In the genomic region with DNA sequence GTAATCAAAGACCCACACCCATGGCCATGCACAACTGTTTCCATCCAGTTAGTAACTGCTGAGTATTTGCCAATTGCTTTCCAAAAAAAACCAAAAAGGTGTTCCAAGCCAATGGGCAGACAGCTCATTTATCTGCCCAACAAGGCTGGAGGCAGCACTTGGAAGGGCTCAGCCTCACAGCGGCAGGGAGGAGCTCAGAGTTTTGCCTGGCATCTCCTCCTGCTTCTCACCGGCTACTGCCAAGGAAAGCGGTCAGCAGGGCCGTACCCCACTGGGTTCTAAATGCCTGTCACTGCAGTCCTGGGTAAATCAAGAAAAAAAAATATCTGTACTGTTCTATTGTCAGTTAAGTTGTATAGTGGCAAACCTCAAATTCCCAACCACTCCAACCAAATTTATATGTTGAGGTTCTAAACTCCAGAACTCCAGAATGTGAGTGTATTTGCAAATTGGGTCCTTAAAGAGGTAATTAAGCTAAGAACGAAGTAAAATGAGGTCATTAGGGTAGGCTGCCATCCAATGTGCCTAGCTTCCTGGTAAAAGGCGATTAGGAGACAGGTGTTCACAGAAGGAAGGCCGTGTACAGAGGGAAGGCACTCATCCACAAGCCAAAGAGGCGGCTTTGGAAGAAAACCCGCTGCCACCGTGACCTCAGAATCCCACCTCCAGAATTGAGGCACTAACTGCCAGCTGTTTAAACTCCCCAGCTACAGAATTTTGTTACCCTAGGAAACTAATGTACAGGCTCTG, we compare ENCODE assay signal across 25 mouse cellular contexts.
DNase-seq lines count a peak whose midpoint lies in the region; ATAC-seq lines count a peak whose summit lies in the region.
"Had no signal": no experiment of that assay in that cellular context is flagged by ENCODE, and none has a peak within 500 bp of the region (broad histone marks: within the 10 kb centered on the region; RNA-seq: fewer than 3 reads in every experiment).

No protein-coding gene starts in this region.

- DNase-seq in hindbrain, embryonic 11.5 days (ENCODE audit: low spot score), result no peak
- peak; percentile 39 for DNase-seq in Muller cell, postnatal 12 days (ENCODE audit: inconsistent ontology term)
- peak; percentile 76 to 88 for DNase-seq in cerebellum, adult 18-20 months
- peak; percentile 89 to 93 for DNase-seq in cerebellum, postnatal 14 days
- no peak for DNase-seq in liver, embryonic 11.5 days (ENCODE audit: low spot score)
- no peak for DNase-seq in yolk sac, embryonic 10.5 days (ENCODE audit: low spot score)
- DNase-seq: adrenal gland, postnatal 25 days; gastrocnemius, postnatal 14 days; heart, adult 11 months; heart, postnatal 14 days; kidney, postnatal 4 days; layer of hippocampus, adult 9-11 months; liver; right cerebral cortex, adult 18-20 months; thymus, adult 18-20 months; thymus, postnatal 4 days had no signal

- H3K27me3 ChIP-seq in hindbrain, embryonic 16.5 days (replicated peaks; ENCODE audit: control insufficient read depth, insufficient read depth, low read length), result no peaks in the 10 kb centered on the region
- H3K27me3 ChIP-seq in hindbrain, embryonic 11.5 days (ENCODE audit: control insufficient read depth, insufficient read depth, low read length), result no peaks in the 10 kb centered on the region
- no peaks in the 10 kb centered on the region for H3K27me3 ChIP-seq in kidney, embryonic 14.5 days (ENCODE audit: control insufficient read depth, insufficient read depth, low read length)
- H3K27me3 ChIP-seq in liver, embryonic 11.5 days (replicated peaks; ENCODE audit: control insufficient read depth, insufficient read depth, low read length), result no peaks in the 10 kb centered on the region
- H3K27me3 ChIP-seq: embryonic facial prominence, embryonic 15.5 days; heart, embryonic 12.5 days; hindbrain, embryonic 12.5 days had no signal

- no peak overlapping the region for H3K4me3 ChIP-seq in hindbrain, embryonic 16.5 days (ENCODE audit: low read length)
- no peak overlapping the region for H3K4me3 ChIP-seq in hindbrain, embryonic 11.5 days (ENCODE audit: low read depth, low read length)
- no peak overlapping the region for H3K4me3 ChIP-seq in kidney, embryonic 14.5 days (ENCODE audit: low read length)
- H3K4me3 ChIP-seq in liver, embryonic 11.5 days (ENCODE audit: low read depth, low read length), result no peak overlapping the region
- H3K4me3 ChIP-seq: embryonic facial prominence, embryonic 15.5 days; heart, embryonic 12.5 days; hindbrain, embryonic 12.5 days; limb, embryonic 10.5 days had no signal

- H3K4me2 ChIP-seq in hindbrain, embryonic 16.5 days (ENCODE audit: low read length), result no peak overlapping the region
- no peak overlapping the region for H3K4me2 ChIP-seq in hindbrain, embryonic 11.5 days (replicated peaks; ENCODE audit: low read depth, low read length)
- H3K4me2 ChIP-seq in kidney, embryonic 14.5 days (replicated peaks; ENCODE audit: low read depth, low read length), result no peak overlapping the region
- no peak overlapping the region for H3K4me2 ChIP-seq in liver, embryonic 11.5 days
- H3K4me2 ChIP-seq: embryonic facial prominence, embryonic 15.5 days; heart, embryonic 12.5 days; hindbrain, embryonic 12.5 days had no signal

- peak; percentile 63; the same call in 1 of the 2 replicates for ATAC-seq in hindbrain, embryonic 16.5 days
- ATAC-seq in hindbrain, embryonic 11.5 days (ENCODE audit: low FRiP score), result no peak
- ATAC-seq in kidney, embryonic 14.5 days (ENCODE audit: low FRiP score, low TSS enrichment), result no peak
- no peak for ATAC-seq in liver, embryonic 11.5 days (replicated peaks; ENCODE audit: low FRiP score)
- ATAC-seq: forebrain, embryonic 16.5 days; midbrain, embryonic 16.5 days had no signal

- peaks cover 9% of the 10 kb centered on the region for H3K4me1 ChIP-seq in hindbrain, embryonic 16.5 days (ENCODE audit: control insufficient read depth, insufficient read depth, low read depth, low read length)
- H3K4me1 ChIP-seq in hindbrain, embryonic 11.5 days (replicated peaks; ENCODE audit: control insufficient read depth, insufficient read depth, low read length), result no peaks in the 10 kb centered on the region
- H3K4me1 ChIP-seq in kidney, embryonic 14.5 days (ENCODE audit: control insufficient read depth, insufficient read depth, low read length), result no peaks in the 10 kb centered on the region
- H3K4me1 ChIP-seq in liver, embryonic 11.5 days (replicated peaks; ENCODE audit: control insufficient read depth, insufficient read depth, low read length), result no peaks in the 10 kb centered on the region
- H3K4me1 ChIP-seq: limb, embryonic 10.5 days had no signal

- H3K9me3 ChIP-seq in hindbrain, embryonic 16.5 days (ENCODE audit: control insufficient read depth, low read length), result no peaks in the 10 kb centered on the region
- H3K9me3 ChIP-seq in hindbrain, embryonic 11.5 days (ENCODE audit: control insufficient read depth, low read length), result no peaks in the 10 kb centered on the region
- H3K9me3 ChIP-seq in kidney, embryonic 14.5 days (ENCODE audit: control insufficient read depth, low read length), result no peaks in the 10 kb centered on the region
- no peaks in the 10 kb centered on the region for H3K9me3 ChIP-seq in liver, embryonic 11.5 days (ENCODE audit: control insufficient read depth, low read length)
- H3K9me3 ChIP-seq: embryonic facial prominence, embryonic 15.5 days; heart, embryonic 12.5 days; hindbrain, embryonic 12.5 days; limb, embryonic 10.5 days had no signal

- no peak overlapping the region for H3K27ac ChIP-seq in hindbrain, embryonic 16.5 days (ENCODE audit: low read depth, low read length)
- H3K27ac ChIP-seq in hindbrain, embryonic 11.5 days (ENCODE audit: low read depth, low read length), result no peak overlapping the region
- no peak overlapping the region for H3K27ac ChIP-seq in kidney, embryonic 14.5 days (ENCODE audit: low read depth, low read length)
- no peak overlapping the region for H3K27ac ChIP-seq in liver, embryonic 11.5 days (ENCODE audit: low read depth, low read length)
- H3K27ac ChIP-seq: embryonic facial prominence, embryonic 15.5 days; hindbrain, embryonic 12.5 days; limb, embryonic 10.5 days; macrophage had no signal

- WGBS in hindbrain, embryonic 16.5 days, result 64% methylated on average over 10 of the region's 10 CpGs
- WGBS in hindbrain, embryonic 11.5 days, result 84% methylated on average over 10 of the region's 10 CpGs
- 73% methylated on average over 10 of the region's 10 CpGs for WGBS in kidney, embryonic 14.5 days
- WGBS in liver, embryonic 11.5 days, result 81% methylated on average over 10 of the region's 10 CpGs

- no peak overlapping the region for H3K9ac ChIP-seq in hindbrain, embryonic 16.5 days (ENCODE audit: low read depth, low read length)
- no peak overlapping the region for H3K9ac ChIP-seq in hindbrain, embryonic 11.5 days (ENCODE audit: low read depth, low read length)
- H3K9ac ChIP-seq in kidney, embryonic 14.5 days (ENCODE audit: low read depth, low read length), result no peak overlapping the region
- no peak overlapping the region for H3K9ac ChIP-seq in liver, embryonic 11.5 days (ENCODE audit: low read depth, low read length)
- H3K9ac ChIP-seq: embryonic facial prominence, embryonic 15.5 days; heart, embryonic 12.5 days; hindbrain, embryonic 12.5 days had no signal

- H3K36me3 ChIP-seq in hindbrain, embryonic 16.5 days (ENCODE audit: control insufficient read depth, insufficient read depth, low read length), result no peaks in the 10 kb centered on the region
- no peaks in the 10 kb centered on the region for H3K36me3 ChIP-seq in hindbrain, embryonic 11.5 days (ENCODE audit: control insufficient read depth, insufficient read depth, low read length)
- H3K36me3 ChIP-seq in kidney, embryonic 14.5 days (ENCODE audit: control insufficient read depth, insufficient read depth, low read length), result no peaks in the 10 kb centered on the region
- H3K36me3 ChIP-seq in liver, embryonic 11.5 days (ENCODE audit: control insufficient read depth, insufficient read depth, low read length), result no peaks in the 10 kb centered on the region
- H3K36me3 ChIP-seq: embryonic facial prominence, embryonic 15.5 days; heart, embryonic 12.5 days; hindbrain, embryonic 12.5 days; limb, embryonic 10.5 days had no signal

Comparison
In these comparisons a context has a peak if more than half of its experiments do, and no peak if none do; other contexts are left out.
1. DNase-seq: peak in Muller cell, postnatal 12 days (single experiment), cerebellum, adult 18-20 months (2 of 2) and cerebellum, postnatal 14 days (2 of 2); none in hindbrain, embryonic 11.5 days (single experiment), liver, embryonic 11.5 days (single experiment) and yolk sac, embryonic 10.5 days (single experiment).